Mouse (Mus musculus) ovary, postnatal 36 days (tissue): ENCODE measurements around the gene Frmd4a.

Experiments used
- DNase-seq: peaks from one replicate; pipeline ENCODE4 v3.0.0; 2022; ENCODE audit warnings: low spot score, mixed read lengths

Gene Frmd4a

DNA sequence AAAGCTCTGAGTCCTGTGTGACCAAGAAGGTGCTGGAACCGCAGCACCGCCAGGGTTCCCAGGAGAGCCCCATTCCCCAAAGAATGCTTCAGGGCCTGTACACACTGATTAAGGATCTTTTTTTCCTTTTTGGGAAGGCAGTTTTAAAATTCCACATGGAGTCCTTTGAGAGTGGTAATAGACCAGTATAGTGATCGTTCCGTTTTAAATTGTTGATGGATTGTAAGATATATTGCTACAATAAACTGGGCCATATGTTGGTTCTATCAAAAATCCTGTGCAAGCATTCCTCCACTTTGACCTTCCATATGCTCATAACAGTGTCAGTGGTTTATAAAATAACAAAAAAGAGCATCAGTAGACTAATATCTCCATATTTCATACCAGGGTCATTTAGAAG is 424.3 kb downstream of the Frmd4a start:
- no peak for DNase-seq

DNA sequence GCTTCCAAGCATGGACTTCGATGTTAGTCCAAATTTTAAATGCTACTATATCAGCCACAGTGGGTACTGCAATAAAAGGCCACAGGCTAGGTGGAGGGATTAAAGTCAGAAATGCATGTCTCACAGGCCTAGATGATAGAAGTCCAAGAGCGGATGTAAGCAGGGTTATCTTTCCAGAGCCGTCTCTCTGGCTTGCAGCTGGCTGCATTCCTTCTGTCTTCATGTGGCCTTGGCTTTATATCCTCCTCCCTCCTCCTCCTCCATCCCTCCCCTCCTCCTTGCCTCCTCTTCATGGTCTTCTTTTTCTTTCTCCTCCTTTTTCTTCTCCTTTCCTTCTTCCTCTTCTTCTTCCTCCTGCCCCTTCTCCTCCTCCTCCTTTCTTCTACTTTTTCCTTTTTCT is 427.2 kb downstream of the Frmd4a start:
- no peak for DNase-seq

DNA sequence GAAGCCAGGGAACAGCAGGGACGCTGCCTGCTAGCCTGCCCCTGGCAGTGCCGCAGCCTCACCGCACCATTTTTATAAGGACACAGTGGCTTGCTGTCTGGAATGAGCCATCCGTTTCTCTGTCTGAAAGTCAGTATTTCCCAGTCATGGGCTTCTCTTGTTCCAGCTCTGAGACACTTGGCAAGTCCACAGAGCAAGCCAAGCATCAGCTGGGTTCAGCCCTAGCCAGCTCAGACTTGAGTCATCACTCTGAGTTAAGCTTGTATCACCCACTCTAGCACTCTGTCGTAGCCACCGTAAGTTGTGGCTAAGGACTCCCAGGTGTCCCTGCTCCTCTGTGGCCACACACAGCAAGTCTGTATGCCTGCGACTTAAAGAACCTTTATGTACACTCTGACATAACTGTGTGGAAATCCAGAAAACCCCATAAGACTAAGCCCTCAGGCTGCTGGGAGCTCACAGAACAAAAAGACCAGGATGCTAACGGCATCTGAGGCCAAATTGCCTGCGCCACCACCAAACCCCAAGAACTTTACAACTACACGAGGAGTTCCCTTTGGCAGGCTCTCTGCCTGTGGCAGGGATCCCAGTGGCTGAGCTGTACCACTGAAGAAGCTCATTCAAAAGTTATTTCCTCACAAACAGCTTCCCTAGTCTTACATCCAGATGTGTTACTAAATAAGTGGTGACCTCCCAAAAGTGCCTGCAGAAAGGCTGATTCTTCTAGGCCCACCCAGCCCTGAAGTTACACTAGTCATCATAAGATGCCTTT is 428.3 kb downstream of the Frmd4a start:
- peak; percentile 36 for DNase-seq

DNA sequence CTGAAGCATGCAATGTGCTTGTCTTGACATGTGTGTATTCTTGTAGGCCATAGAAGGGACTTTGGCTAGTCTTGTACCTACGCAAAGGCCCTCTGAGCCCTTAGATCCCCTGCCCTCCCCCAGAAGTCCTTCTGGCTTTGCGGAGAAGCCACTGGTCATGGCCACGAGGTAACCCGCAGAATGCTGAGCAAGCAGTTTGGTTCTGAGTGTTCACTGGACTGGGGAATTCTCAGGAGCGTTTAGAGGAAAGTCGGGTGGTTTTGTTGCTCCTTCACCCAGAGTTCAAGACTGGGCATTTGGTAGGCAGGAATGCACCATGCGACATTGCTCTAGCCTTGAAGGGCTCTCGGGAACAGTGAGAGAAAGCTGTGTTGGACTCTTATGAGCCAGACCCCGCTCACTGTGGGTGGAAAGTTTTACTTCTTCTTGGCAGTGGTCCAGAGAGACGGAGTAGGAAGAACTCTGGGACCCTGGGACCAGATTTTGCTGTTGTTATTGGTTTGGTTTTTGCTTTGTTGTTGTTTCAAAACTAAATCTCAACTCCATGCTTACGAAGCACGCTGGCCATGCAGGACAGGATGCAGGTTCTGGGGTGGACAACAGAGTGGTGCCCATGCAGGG is 432.5 kb downstream of the Frmd4a start:
- DNase-seq = no peak

DNA sequence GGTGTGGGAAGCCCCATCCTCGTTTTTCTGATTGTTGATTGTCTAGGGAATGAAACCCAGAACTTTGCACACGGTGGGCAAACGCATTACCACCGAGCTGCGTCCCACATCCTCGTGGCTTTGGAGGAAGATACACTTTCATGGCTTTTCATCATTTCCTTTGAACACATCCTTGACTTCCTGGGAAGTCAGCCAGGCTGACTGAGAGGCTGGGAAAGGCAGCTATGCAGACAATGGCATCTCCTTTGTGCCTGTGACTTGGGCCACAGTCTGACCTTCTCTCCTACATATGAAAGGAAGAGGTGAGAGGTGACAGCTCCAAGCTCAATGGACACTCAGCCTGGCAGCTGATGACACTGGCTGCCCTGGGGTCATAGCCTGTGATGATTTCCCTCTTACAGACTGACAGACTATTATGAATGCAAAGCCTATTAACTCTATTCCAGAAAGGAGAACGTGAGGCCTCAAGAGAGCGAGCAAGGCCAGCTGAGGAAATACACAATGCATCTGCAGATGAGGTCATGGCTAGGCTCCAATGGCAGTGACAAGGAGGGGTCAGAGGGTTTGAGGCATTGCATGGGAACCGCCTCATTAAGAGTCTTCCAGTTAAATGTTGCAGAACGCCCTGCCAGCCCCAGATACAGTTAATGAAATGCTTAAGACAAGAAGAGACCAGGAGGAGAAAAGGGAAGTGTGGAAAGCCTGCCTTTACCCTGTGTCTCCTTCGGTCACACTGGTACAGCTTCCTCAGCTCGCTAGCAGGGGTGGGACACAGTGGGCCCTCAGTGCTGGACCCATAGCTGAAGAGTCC is 435.3 kb downstream of the Frmd4a start:
- no peak for DNase-seq

DNA sequence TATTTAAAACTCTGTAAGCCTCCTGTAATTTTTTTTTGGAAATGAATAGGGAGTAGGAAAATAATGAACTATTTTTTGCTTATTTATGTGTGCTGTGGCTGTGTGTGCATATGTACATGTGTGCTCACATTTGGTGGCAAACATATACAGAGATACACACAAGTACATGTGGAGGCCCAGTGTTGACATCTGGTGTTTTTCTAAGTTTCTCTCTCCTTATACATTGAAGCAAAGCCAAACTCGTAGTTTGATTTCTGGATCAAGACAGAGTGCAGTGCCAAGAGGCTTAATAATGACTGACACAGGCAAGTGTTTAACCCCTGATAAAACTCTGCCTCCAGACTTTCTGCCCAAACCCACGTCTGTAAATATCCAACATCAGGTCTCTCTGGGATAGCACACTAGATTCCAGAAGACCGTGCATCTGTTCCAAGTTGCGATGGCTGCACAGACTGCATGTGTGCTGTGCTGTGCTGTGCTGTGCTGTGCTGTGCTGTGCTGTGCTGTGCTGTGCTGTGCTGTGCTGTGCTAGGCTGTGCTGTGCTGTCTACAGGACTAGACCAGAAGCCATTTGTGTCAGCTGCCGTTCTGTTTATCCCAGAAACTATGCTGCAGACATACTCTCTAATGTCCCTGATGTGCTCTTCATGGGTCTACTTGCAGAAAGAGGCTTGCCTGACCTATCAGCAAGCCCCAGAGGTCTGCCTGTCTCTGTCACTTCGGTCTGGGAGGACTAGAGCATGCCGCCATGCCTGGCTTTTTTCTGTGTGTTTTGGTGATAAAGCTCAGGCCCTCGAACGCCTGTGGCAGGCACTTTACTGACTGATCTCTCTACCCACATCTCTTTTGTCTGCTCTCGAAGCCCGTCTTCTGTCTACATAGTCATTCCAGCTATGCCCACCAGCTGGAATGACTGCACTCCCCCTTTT is 437.8 kb downstream of the Frmd4a start:
- no peak for DNase-seq

DNA sequence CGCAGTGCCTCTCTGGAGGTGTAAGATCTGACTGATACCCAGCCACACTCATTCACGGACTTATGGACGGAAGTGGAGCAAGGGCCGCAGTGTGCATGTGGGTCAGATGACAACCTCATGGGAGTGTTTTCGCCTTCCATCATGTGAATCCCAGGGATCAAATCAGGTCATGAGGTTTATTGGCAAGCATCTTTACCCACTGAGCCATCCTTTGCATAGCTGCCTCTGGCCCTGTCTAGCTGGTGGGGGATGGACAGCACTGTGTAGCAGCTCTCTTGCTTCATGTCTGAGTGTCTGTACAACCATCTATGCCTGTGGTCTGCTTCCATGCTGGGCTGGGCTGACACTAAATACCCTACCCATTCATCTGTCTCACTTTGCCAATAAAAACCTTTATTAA is 443.4 kb downstream of the Frmd4a start:
- no peak for DNase-seq

DNA sequence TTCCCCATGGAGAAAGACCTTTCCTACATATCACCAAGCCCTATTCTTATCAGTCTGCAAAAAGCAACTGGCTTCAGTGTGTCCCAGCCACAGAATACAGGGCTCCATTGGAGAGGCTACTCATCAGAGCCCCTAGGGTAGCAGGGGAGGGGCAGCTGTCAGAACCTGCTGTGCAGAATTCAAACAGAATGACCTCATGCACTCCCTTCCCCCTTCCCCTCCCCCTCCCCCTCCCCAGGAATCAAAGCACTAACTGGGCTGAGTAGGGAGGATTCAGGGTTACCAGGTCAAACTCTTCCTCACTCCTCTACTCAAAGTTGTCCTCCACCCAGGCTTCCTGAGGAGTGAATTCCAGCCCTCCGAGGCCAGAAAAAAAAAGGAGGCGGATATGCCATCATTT is 444.0 kb downstream of the Frmd4a start:
- DNase-seq = no peak

DNA sequence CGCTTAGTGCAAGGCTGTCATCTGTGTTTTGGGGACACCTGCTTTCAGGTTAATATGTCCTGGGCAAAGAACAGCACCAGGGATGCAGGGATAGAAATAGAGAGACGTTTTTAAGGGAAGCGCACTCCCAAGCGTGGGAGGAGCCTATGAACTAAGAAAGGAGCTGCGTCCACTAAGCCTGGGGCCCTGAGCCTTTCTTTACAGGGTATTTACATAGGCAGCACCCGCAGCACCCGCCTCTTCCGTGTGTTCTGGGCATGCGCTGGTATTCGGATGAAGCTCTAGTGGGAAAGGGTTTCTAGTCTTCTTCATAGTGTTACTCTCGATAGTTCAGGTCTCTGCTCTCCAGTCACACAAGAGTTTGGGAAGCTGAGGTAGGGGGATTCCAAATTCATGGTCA is 445.0 kb downstream of the Frmd4a start:
- no peak for DNase-seq

DNA sequence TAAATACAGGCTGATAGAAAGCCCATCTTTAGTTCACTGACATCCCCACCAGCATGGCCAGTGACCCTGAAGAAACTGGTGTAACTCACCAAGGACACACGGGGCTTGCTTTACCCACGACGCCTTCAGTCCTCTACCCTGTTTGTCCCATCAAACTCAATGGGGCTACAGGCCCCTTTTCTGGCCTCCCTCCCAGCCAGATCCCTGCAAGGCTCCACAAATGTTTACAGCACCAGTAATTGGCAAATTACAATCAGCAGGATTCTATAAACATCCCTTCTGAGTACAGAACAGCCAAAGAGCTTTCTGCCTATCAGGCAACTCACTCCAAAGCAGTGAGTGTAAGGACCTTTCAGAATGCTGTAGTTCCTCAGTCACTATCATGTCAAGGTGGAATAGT is 448.6 kb downstream of the Frmd4a start:
- no peak for DNase-seq

DNA sequence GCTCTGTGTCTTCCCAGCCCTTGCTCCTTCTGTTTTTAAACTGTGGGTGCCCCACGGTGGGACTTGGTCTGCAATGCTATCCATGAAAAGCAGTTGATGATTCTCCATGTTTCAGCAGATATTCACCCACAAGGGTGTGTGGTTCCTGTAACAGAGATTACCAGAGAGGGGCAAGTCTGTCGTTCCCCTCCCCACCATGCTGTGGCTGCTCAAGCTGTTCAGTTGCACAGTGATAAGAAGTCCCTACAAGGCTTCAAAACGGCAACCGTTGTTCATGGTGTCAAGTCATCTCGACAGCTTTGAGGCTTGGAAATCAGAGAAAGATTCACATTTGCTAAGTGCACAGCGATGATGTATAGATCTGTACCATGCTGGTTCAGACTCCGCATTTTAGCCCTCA is 449.8 kb downstream of the Frmd4a start:
- no peak for DNase-seq

DNA sequence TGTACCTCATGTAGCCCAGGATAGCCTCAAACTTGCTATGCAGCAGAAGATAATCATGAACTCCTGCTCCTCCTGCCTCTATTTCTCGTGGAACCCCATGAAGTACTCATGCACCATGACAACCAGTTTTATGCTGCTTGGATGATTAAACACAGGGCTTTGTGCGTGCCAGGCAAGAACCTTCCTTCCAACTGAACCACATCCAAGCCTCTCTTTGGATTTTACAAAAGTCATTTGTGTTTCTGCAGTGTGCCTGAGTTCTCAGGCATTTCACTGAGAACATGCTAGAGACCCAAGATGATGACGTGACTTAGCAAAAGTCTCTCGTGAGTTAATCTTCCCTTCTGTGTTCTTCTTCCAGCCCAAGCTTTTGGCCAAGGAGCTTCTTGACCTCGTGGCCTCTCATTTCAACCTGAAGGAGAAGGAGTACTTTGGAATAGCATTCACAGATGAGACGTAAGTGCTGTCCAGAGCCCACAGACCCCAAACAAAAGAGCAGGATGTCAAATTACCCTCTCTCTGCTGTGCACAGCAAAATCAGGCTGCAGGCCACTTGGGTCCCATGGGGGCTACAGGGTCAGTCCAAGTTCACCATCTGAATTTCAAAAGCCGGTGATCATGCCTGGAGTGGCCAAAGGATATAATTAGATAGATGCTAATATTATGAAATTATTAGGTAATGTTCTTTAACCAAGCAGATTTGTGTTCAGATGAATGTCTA is 455.4 kb downstream of the Frmd4a start:
- DNase-seq = no peak

DNA sequence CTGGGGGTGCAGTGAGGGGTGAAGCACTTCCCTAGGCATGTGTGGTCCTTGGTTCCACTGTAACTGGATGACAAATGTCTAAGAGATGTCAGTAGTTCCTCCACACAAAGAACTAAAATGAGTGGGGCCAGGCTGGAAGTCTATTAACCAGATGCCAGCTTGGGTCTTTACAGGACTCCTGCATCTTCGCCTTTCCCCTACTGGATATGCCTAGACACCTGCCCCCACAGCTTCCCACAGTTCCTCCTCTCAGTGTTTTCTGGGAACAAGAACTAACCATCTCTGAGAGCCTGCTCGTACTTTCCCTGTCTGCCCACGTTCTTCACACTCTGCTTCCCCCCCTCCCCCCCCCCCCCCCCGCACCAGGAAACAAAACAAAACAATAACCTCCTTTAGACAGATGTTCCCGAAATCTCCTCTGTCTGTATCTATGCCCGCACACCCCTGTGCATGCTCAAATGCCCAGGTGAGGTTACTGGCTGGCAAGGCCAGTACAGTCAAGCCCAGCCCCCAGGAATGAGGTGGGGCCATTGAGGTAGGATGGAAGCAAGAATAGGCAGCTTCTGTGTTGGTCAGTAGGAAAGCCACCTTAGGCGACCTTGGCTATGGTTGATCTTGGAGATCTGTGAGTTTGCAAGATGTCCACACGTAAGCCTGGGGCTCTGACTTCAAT is 456.5 kb downstream of the Frmd4a start:
- DNase-seq = no peak

DNA sequence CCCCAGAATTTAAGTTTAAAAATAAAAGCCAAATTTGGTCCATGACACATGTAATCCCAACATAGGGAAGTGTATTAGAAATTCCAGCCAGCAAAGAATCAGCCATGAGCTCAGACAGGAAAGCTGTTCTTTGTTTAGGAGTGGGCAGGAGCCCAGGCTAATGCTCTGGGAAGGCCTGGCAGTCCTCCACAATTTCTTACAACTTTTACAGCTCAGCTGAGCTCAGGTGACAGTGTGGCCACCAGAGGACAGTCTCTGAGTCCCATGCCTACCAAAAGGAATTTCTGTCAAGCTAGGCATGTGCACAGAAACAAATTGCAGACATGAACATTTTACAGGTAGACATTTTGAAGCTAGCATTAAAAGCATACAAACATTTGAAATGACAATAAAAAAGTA is 457.0 kb downstream of the Frmd4a start:
- DNase-seq = no peak

DNA sequence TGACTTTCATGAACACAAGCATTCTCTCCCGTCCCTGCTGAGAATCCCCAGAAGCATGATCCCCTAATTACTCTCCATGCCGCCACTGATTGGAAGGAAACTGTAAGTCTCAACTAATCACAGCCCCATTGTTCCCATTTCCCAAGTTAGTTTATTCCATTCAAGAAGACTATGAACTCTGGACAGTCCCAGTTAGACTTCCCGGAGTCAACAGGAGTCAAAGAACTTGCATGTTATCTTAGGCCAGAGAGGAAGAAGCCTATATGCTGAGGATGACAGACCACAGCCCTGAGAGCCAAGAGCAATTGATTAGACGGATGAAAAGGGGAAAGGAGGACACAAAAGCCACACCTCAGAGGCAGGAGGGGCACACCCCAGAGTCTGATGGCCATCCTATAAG is 458.5 kb downstream of the Frmd4a start:
- DNase-seq = no peak

DNA sequence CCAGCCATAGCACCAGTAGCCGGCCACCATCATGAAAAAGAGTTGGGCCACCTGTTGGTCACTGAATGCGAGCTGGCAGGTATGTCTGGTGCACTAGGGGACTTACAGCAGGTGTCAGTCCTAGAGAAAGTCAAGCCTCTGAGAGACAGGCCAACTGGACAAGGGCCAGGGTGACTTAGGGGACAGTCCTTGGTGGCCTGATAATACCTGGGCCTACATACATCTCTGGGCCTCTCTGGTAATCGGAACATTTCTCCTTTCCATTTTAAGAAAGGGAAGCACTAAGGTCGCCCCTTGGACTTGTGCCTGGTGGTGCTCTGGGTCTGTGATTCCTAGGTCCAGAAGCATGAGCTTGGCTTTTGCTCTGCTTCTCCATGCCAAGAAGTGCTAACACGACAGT is 459.1 kb downstream of the Frmd4a start:
- no peak for DNase-seq

DNA sequence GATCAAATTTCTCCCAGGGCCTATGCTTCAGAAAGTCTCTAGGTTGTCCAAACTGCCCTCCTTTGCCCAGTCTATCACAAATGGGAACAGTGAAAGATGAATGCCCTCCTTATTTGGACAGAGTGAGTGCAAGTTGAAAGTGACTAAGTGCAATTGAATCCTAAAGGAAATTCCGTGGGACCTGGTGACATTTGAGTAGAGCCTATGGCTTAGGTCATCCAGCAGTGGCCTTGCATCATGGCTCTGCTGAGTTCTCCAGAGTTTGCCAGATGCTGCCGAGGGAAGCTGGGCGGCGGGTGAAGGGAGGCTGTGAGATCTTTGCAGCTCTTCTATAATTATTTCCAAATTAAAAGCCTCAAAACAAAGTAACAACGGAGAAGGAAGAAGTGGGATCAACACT is 459.8 kb downstream of the Frmd4a start:
- no peak for DNase-seq

DNA sequence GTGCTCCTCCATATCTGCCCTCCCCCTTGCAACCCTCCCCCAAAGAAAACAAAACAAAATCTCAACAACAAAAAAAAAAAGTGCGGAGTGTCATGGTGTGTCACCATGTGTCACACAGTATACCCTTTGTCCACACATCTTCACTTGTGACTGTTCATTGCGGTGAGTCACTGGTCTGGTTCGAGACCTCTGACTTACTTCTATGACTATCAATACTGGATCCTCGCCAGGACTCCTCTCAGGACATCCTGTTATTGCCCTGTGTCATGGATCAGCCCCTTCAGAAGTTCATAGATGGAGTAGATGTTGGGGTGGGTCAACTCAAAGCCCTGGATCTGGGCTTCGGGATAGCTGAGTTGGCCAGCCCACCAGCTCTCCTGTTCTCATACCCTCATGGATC is 462.7 kb downstream of the Frmd4a start:
- DNase-seq = no peak

DNA sequence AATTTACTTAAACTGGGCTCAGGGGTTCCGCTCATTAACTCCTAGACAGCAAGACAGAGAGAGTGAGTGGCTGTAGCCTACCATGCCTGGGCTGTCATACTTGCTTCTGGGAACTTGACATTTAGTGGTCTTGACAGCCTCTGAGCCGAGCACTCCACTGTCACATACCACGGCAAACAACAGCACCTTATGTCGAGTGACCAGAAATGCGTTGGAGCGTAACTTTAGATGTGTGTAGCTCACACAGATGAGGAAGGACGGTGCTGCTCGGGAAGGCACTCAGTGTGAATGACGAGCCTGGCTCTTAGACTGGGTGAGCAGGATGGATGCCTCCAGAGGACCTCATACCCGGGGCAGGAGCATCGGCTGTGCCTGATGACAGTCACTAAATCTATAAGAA is 463.6 kb downstream of the Frmd4a start:
- DNase-seq = no peak

DNA sequence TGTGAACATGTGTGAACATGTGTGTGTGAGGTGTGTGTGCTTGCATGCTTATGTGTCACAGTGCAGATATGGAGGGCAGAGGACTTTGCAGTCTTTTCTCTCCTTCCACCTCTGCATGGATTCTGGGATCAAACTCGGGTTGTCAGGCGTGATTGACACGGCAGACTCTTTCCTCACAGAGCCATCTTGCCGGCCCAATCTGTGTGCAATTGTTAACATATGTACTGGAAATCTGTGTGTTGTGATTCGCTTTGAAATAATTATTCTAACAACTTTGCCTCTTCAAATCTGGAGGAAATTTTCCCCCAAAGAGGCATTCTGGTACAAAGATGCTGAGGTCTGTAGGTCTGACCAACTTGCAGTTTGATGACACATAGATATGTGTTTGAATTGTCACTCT is 468.7 kb downstream of the Frmd4a start:
- DNase-seq = no peak

DNA sequence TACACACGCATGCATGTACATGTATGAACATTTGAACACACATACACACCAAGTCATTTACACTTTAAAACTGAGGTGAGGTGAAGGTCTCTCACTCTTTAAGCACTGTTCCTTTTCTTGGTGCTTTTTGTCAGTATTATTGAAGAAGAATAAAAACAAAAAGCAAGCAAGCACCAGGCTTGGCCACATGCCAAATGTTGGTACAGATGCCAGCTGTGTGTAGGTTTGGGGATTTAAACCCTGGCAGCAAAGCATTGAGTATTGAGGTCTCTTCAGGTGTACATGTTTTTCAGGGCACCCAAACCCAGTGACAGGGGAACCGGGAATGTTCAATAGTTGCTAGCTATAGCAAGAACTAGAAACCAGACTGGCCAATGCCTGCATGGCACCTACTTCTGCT is 469.8 kb downstream of the Frmd4a start:
- no peak for DNase-seq
